Mouse (Mus musculus) limb, embryonic 12.5 days (tissue): ENCODE results near the gene Lrpprc. TPM values are rescaled to one million over a fixed set of nuclear protein-coding genes. Genes with fewer than 3 reads are reported as not detected.
"Not testable (repeated sequence)": the region's sequence is repeated elsewhere in the genome, so short reads cannot be mapped to it uniquely, and the experiment has no call there.

ENCODE experiments used
- ATAC-seq: fragments of 200-750 bp; cut with Nextera tagmentation; 2 replicates; pipeline ENCODE4 v1.8.0; 2017; ENCODE audit warnings: low read depth, moderate TSS enrichment; ENCODE audit not compliant: insufficient number of reproducible peaks, insufficient read depth, low FRiP score, low TSS enrichment
- H3K27ac ChIP-seq: fragments of 300-500 bp; sonication (generic); 2 replicates; pipeline ENCODE4 v1.5.1; 2016; ENCODE audit warnings: mild to moderate bottlenecking, moderate library complexity
- H3K27me3 ChIP-seq: fragments of 300-500 bp; sonication (generic); 2 replicates; pipeline ENCODE4 v1.6.1; 2016; ENCODE audit warnings: mild to moderate bottlenecking, moderate library complexity
- H3K36me3 ChIP-seq: fragments of 300-500 bp; sonication (generic); 2 replicates; pipeline ENCODE4 v1.6.1; 2016; ENCODE audit warnings: mild to moderate bottlenecking, moderate library complexity
- H3K4me1 ChIP-seq: fragments of 300-500 bp; sonication (generic); replicated peaks from 2 replicates; pipeline ENCODE4 v1.6.1; 2016
- H3K4me2 ChIP-seq: fragments of 300-500 bp; sonication (generic); 2 replicates; pipeline ENCODE4 v1.6.1; 2016; ENCODE audit warnings: mild to moderate bottlenecking, moderate library complexity
- H3K4me3 ChIP-seq: fragments of 300-500 bp; sonication (generic); replicated peaks from 2 replicates; pipeline ENCODE4 v1.5.1; 2016; ENCODE audit warnings: mild to moderate bottlenecking
- H3K9ac ChIP-seq: fragments of 300-500 bp; sonication (generic); replicated peaks from 2 replicates; pipeline ENCODE4 v1.6.1; 2016; ENCODE audit warnings: mild to moderate bottlenecking, moderate library complexity
- H3K9me3 ChIP-seq: fragments of 300-500 bp; sonication (generic); 2 replicates; pipeline ENCODE4 v1.6.1; 2016; ENCODE audit warnings: mild to moderate bottlenecking, moderate library complexity
- WGBS: fragments of 180-500 bp; shearing (Covaris S2); methylation state at CpG from one replicate; pipeline ENCODE4 v1.1.7; 2016; 5-methylcytosine and 5-hydroxymethylcytosine counted together
- polyA plus RNA-seq: library from polyadenylated mRNA; unstranded; fragments of >200 nt; fragmentation: Nextera tagmentation; extraction: Ambion mirVana; gene quantifications from 2 replicates; pipeline ENCODE4 v1.2.1, GENCODE M21; 2016

Gene Lrpprc
- polyA plus RNA-seq: 58.1 and 59.1 TPM in 2 replicates

DNA sequence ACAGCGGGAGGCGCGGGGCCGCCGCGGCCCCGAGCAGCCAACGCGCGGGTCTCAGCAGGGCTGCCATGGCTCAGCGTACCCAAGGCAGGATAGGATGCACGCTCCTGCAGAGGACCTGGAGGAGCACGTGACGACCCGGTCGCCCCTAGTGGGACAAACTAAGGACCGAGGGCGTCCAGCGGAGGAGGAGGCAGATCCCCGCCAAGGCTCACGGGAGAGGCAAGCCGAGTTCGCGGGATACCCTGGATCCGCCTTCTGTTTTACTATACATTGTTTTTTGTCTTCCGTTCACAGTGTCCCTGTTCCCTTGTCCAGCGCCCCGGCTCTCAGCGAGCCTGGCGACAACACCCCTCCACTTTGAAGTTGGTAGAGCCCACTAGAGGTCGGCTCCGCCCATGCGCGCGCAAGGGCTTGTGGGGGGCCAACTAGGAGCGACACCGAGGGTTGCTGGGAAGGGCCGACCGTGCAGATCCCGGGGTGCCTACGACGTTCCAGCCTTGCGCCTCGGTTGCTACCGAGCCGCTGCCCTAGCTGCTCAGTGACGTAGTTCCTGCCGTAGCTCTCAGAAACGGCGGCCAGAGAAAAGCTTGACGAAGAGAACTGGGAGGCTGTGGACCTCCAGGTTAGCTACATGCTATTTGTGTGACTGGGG, at the start of gene Lrpprc:
Gene Lrpprc (minus strand): TSS at position 343 of the 652 bp plus-strand sequence.
- H3K4me3 ChIP-seq: peak within 1 kb of the TSS; percentile 100
- ATAC-seq: peak; percentile 99
- peak within 1 kb of the TSS; percentile 79 for H3K27ac ChIP-seq
- no peaks in the 10 kb centered on the region for H3K27me3 ChIP-seq
- H3K9ac ChIP-seq: peak within 1 kb of the TSS; percentile 93
- H3K36me3 ChIP-seq: 0 out of 2 replicates have a peak, but pooled peaks cover 11% of the 10 kb centered on the region
- peak within 1 kb of the TSS; percentile 95 for H3K4me2 ChIP-seq
- under 1% methylated on average over 51 of the region's 51 CpGs for WGBS
- no peaks in the 10 kb centered on the region for H3K9me3 ChIP-seq
- H3K4me1 ChIP-seq: peaks cover 23% of the 10 kb centered on the region

DNA sequence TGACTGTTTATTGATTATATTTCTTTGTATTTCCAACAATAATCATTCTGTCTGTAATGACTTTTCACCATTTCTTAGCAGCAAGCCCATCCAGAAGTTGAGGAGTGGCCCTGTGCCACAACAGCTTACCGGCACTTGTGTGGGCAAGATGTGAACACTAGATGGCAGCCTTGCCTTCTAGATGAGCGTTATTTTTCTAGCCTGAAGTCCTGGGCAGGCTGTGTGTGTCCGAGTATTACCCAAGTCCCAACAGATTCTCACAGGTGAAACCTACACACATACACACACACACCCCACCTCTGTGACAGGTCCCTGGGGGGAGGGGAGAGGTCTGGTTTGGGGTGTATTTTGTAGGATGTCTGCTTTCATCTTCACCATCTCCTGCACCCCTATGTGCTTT, 47.2 kb upstream of the Lrpprc start:
- Histone ChIP-seq H3K27me3 (peaks cover 7% of the 10 kb centered on the region; the same call in 1 of the 2 replicates), H3K27ac (no peak overlapping the region), H3K9ac (no peak overlapping the region), H3K9me3 (no peaks in the 10 kb centered on the region), H3K4me1 (no peaks in the 10 kb centered on the region), H3K4me2 (no peak overlapping the region), H3K4me3 (no peak overlapping the region), H3K36me3 (no peaks in the 10 kb centered on the region)
- 0% methylated on average over 3 of the region's 3 CpGs for WGBS
- 0 out of 2 replicates have a peak, but pooled peaks have one; percentile 56 for ATAC-seq

DNA sequence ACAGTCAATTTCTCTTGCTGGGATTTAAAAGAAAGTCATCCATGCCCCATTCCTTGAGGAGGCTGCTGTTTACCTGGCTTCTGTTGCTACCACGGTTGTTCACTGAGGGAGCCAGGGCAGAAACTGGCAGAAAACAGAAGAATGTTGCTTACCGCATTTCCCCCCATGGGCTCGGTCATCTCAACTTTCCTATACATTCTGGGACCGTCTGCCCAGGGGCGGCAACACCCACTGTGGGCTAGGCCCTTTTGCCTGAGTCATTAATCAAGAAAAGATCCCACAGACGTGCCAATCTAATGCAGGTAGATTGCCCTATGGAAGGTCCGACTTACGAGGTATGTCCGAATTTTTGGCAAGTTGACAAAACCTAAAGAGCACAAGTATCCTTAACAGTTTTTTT, 44.7 kb upstream of the Lrpprc start:
- Histone ChIP-seq H3K36me3 (no peaks in the 10 kb centered on the region), H3K9me3 (no peaks in the 10 kb centered on the region), H3K27ac (no peak overlapping the region), H3K27me3 (peaks cover 7% of the 10 kb centered on the region; the same call in 1 of the 2 replicates), H3K4me3 (no peak overlapping the region), H3K9ac (no peak overlapping the region), H3K4me1 (no peaks in the 10 kb centered on the region), H3K4me2 (no peak overlapping the region)
- 75% methylated on average over 9 of the region's 9 CpGs for WGBS
- no peak for ATAC-seq

DNA sequence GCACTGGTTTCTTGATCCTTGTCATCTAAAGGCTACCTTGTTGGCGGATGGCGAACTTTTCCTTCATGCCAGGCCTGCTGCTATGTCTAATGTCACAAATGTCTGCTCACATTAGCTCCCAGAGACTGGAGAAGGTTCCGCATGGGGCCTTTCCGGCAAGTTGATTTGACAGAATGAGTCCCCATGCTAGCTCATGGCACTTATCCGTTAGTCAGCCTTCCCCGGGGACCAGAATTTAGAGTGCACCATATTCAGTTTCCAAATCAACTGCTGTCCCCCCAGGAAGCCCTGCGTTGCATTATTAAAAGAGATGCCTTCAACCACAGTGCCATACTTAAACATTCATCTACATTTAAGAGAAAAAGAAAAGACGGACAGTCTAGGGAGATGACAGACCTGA, 41.8 kb upstream of the Lrpprc start:
- no peaks in the 10 kb centered on the region for H3K27me3 ChIP-seq
- no peak overlapping the region for H3K27ac ChIP-seq
- H3K4me1 ChIP-seq: no peaks in the 10 kb centered on the region
- no peaks in the 10 kb centered on the region for H3K9me3 ChIP-seq
- 68% methylated on average over 8 of the region's 8 CpGs for WGBS
- H3K36me3 ChIP-seq: no peaks in the 10 kb centered on the region
- no peak overlapping the region for H3K4me2 ChIP-seq
- no peak overlapping the region for H3K4me3 ChIP-seq
- H3K9ac ChIP-seq: no peak overlapping the region
- ATAC-seq: no peak

DNA sequence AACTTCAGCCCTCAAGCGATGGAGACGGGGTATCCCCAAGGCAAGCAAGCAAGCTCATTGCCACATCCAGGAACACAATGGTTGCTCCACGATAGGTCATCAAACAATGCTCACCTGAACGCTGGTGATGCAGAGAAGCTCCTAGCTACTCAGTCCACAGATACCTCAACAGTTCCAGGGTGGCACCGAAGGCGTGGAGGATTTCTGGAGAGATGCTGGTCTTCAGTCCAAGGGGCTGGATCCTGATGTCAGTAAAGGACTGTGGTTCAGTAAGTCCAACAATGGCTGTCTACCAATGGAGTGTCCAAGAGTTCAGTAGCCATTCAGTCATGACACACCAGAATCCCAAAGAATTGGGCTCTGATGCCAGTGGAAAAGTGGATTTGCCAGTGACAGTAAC, 37.7 kb upstream of the Lrpprc start:
- Histone ChIP-seq H3K9ac (no peak overlapping the region), H3K27ac (no peak overlapping the region), H3K36me3 (no peaks in the 10 kb centered on the region), H3K4me1 (no peaks in the 10 kb centered on the region), H3K4me3 (no peak overlapping the region), H3K27me3 (no peaks in the 10 kb centered on the region; the same call in 1 of the 2 replicates), H3K9me3 (no peaks in the 10 kb centered on the region), H3K4me2 (no peak overlapping the region)
- no peak for ATAC-seq
- 89% methylated on average over 6 of the region's 6 CpGs for WGBS

DNA sequence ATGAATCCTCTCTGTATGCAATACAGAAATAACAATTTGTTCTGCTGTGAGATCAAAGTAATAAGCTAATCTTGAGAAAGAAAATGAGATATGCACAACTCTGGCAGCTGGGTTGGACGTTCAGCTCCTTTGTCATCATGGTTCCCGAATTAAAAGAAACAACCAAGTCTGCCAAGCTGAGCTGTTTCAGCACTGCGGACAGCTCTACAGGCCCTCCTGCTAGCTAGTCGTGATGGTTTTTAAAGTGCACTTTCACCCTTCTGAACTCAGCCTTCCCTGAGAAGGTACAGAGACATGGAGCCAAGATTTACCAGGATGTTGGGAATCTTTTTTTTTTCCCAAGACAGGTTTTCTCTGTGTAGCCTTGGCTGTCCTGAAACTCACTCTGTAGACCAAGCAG, 30.0 kb upstream of the Lrpprc start:
- Histone ChIP-seq H3K27ac (no peak overlapping the region), H3K27me3 (no peaks in the 10 kb centered on the region; the same call in 1 of the 2 replicates), H3K36me3 (no peaks in the 10 kb centered on the region), H3K4me3 (no peak overlapping the region), H3K4me1 (no peaks in the 10 kb centered on the region), H3K9me3 (no peaks in the 10 kb centered on the region), H3K9ac (no peak overlapping the region), H3K4me2 (no peak overlapping the region)
- ATAC-seq: no peak
- 12% methylated on average over 4 of the region's 4 CpGs for WGBS

DNA sequence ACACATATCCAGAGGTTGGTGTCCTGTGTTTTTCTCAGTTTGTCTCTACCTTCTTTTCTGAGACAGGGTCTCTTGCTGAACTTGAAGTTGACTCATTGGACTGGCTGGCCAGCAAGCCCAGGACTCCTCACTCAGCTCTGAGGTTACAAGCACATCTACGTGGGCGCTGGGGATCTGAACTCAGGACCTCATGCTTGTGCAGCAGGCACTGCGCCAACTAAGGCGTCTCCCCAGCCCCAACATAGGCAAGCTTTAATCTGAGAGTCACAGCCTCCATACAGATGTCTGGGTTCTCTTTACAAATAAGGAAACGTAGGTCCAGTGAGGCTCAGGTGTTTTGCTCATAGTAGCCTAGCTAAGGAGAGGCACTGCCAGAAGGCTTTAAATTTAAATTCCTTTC, 27.8 kb upstream of the Lrpprc start:
- 85% methylated on average over 5 of the region's 5 CpGs for WGBS
- ATAC-seq: no peak
- H3K4me3 ChIP-seq: no peak overlapping the region

DNA sequence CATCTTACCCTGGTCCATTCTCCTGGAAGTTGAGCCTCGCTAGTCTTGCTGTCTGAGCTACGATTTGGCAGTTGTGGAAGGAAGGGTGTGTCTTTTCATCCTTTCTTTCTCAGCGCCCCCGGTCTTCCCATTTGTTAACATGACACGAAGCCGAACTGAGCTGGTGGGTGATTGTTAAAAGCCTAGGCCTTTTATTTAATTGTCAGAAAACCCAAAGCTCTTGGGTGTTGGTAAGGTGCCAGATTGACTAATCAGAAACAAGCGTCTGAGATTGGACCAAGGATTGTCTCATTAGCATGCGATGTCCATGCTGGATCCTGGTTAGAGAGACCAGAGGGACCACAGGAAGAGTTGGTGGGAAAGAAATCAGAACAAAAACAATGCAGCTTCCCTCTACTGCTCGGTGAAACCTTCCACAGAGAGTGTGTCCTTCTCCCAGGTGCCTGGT, 25.4 kb upstream of the Lrpprc start:
- WGBS: 81% methylated on average over 9 of the region's 9 CpGs
- no peak for ATAC-seq
- Histone ChIP-seq H3K4me2 (no peak overlapping the region), H3K9me3 (no peaks in the 10 kb centered on the region), H3K27ac (no peak overlapping the region), H3K9ac (no peak overlapping the region), H3K4me1 (no peaks in the 10 kb centered on the region), H3K27me3 (no peaks in the 10 kb centered on the region), H3K36me3 (no peaks in the 10 kb centered on the region), H3K4me3 (no peak overlapping the region)

More for the DNA sequence above, 27.8 kb upstream of the Lrpprc start:
- Histone ChIP-seq H3K4me2 (no peak overlapping the region), H3K27ac (no peak overlapping the region), H3K9ac (no peak overlapping the region), H3K27me3 (no peaks in the 10 kb centered on the region), H3K9me3 (no peaks in the 10 kb centered on the region), H3K4me1 (no peaks in the 10 kb centered on the region), H3K36me3 (no peaks in the 10 kb centered on the region)

DNA sequence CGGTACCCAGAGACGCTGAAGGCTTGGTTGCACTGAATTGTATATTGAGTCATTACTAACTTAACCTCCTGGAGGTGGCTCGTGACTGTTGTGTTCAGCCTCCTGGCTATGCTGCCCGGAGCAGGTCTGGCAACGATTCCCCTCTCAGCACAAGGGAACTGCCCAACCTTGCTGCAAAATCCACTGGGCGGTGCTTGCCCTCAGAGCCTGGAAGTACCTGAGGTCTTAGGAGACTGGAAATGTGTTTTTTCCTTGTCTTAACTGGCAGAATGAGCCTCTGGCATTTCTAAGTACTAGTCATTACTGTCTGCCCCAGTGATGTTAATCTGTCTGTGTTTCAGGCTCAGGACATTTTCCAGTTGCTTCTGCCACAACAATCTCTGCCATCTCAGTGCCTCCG, 24.3 kb upstream of the Lrpprc start:
- Histone ChIP-seq H3K36me3 (no peaks in the 10 kb centered on the region), H3K27ac (no peak overlapping the region), H3K9ac (no peak overlapping the region), H3K4me3 (no peak overlapping the region), H3K9me3 (no peaks in the 10 kb centered on the region), H3K4me1 (no peaks in the 10 kb centered on the region), H3K27me3 (no peaks in the 10 kb centered on the region), H3K4me2 (no peak overlapping the region)
- ATAC-seq: no peak
- WGBS: 72% methylated on average over 7 of the region's 7 CpGs

DNA sequence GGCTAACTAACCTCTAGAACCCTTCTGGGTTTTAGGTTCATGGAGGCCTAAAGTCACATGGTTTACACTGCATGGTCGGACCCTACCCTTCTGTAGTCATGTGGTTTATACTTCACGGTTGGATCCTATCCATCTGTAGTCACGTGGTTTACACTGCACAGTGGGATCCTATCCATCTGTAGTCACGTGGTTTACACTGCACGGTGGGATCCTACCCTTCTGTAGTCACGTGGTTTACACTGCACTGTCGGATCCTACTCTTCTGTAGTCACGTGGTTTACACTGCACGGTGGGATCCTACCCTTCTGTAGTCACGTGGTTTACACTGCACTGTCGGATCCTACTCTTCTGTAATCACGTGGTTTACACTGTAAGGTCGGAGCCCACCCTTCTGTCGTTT, 23.6 kb upstream of the Lrpprc start:
- H3K36me3 ChIP-seq, H3K27ac ChIP-seq, ATAC-seq, H3K27me3 ChIP-seq, H3K4me2 ChIP-seq, H3K4me1 ChIP-seq, H3K9me3 ChIP-seq, H3K9ac ChIP-seq, H3K4me3 ChIP-seq: not testable (repeated sequence)
- 83% methylated on average over 14 of the region's 14 CpGs for WGBS

DNA sequence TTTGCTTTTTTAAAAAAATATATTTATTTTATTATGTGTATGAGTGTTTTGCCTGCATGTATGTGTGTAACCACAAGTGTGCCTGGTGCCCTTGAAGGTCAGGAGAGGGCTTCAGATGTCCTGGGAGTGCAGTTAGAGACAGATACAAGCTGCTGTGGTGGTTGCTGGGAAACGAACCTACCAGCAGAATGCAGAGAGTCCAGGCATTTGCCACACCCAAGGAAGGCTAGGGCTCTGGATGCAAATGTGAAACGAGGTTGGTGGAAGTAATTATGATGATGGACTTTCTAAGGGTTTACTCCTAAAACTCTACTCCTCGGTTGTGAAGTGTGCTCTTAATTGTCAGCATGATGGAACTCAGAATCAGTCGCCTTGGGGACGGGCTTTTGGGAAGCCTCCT, 1.4 kb upstream of the Lrpprc start:
- H3K4me1 ChIP-seq: peaks cover 23% of the 10 kb centered on the region
- H3K4me2 ChIP-seq: peak overlapping the region; percentile 95; the same call in 1 of the 2 replicates
- no peaks in the 10 kb centered on the region for H3K9me3 ChIP-seq
- H3K9ac ChIP-seq: no peak overlapping the region
- no peaks in the 10 kb centered on the region for H3K27me3 ChIP-seq
- H3K36me3 ChIP-seq: 0 out of 2 replicates have a peak, but pooled peaks cover 4% of the 10 kb centered on the region
- no peak overlapping the region for H3K4me3 ChIP-seq
- ATAC-seq: no peak
- no peak overlapping the region for H3K27ac ChIP-seq
- 73% methylated on average over 5 of the region's 5 CpGs for WGBS

DNA sequence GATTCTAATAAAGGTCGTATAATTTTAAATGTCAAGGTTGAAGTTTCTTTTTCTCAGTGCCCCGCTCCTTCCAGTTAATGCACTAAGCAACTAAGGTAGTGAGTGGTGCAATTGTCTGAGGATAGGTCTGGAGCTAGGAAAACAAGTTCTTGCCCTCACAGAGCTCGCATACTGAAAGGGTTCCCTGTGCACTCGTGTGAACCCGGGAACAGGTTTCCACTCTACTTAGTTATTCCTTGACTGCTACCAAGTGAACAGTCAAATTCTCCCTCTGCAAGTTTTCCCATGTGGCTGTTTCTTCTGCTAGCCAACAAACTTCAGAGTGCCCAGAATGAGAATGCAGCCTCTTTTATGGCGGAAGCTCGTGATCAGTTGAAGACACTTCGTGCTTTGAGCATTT, 567 bp upstream of the Lrpprc start:
- H3K27ac ChIP-seq: peak overlapping the region; percentile 79
- WGBS: 8% methylated on average over 8 of the region's 8 CpGs

More for the DNA sequence above, 567 bp upstream of the Lrpprc start:
- peak overlapping the region; percentile 100 for H3K4me3 ChIP-seq
- peak overlapping the region; percentile 93 for H3K9ac ChIP-seq
- H3K4me1 ChIP-seq: peaks cover 23% of the 10 kb centered on the region
- no peak for ATAC-seq
- no peaks in the 10 kb centered on the region for H3K27me3 ChIP-seq
- peak overlapping the region; percentile 95 for H3K4me2 ChIP-seq
- no peaks in the 10 kb centered on the region for H3K9me3 ChIP-seq
- H3K36me3 ChIP-seq: 0 out of 2 replicates have a peak, but pooled peaks cover 10% of the 10 kb centered on the region
